Mouse (Mus musculus) small intestine, adult 2 months (tissue): ENCODE data around the gene Sav1.

Experiments used
- CTCF ChIP-seq: fragments of 200-500 bp; IDR thresholded peaks from 2 replicates; pipeline ENCODE4 v1.5.1; 2012; ENCODE audit warnings: low read depth, mild to moderate bottlenecking, control low read depth, inconsistent platforms, low read length, moderate library complexity, mixed read lengths; ENCODE audit not compliant: insufficient replicate concordance, insufficient read length; ENCODE audit errors: extremely low read depth
- POLR2A ChIP-seq: fragments of 200-500 bp; IDR thresholded peaks from 2 replicates; pipeline ENCODE4 v1.6.1; 2012; ENCODE audit warnings: low read depth, mild to moderate bottlenecking, control low read depth, inconsistent platforms, low read length, moderate library complexity

GRCm38 (mm10) chr12:69963141-69963540 is 23.7 kb downstream of the Sav1 start:
- TF ChIP-seq POLR2A, result no peak
- no peak for TF ChIP-seq CTCF
